Mouse (Mus musculus): ENCODE measurements around the gene Ldhc.

DNA sequence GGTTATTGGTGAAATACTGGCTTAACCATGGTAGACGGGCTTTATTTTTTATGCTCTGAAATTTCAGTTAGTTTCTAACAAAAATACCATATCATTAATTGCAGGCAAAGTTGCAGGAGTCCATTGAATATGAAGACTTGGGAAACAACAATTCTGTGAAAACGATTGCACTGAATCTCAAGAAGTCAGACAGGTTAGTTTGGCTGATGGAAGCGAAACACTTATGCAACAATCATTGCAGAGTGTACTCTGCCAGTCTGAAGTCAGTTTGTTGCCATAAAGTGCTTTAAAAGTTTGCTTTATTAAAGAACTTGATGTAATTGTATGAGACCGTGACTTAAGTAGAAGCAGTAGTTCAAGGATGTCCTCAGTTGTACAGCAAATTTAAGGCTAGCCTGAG, 47.0 kb upstream of the Ldhc start:
- no peak for TF ChIP-seq CTCF (IDR thresholded peaks at IDR 0.05; ENCODE audit: extremely low read depth, insufficient read depth, low read length)
- TF ChIP-seq POLR2A (IDR thresholded peaks at IDR 0.05; ENCODE audit: extremely low read depth, insufficient read depth, low read length) = no peak

All from cortical plate, adult 2 months (tissue).